Mouse (Mus musculus) forebrain, embryonic 15.5 days (tissue): ENCODE measurements around the gene Pdzrn3. TPM values are rescaled to one million over a fixed set of nuclear protein-coding genes. Genes with fewer than 3 reads are reported as not detected.

ENCODE experiments used
- ATAC-seq: fragments of 200-750 bp; cut with Nextera tagmentation; replicated peaks from 2 replicates; pipeline ENCODE4 v1.8.0; 2017; ENCODE audit warnings: mild to moderate bottlenecking, moderate TSS enrichment, moderate library complexity
- H3K27ac ChIP-seq: fragments of 300-500 bp; sonication (generic); replicated peaks from 2 replicates; pipeline ENCODE4 v1.5.1; 2015; ENCODE audit warnings: mild to moderate bottlenecking, inconsistent platforms
- H3K27me3 ChIP-seq: fragments of 300-500 bp; sonication (generic); 2 replicates; pipeline ENCODE4 v1.6.1; 2015; ENCODE audit warnings: inconsistent platforms
- H3K36me3 ChIP-seq: fragments of 300-500 bp; sonication (generic); 2 replicates; pipeline ENCODE4 v1.6.1; 2015; ENCODE audit warnings: mild to moderate bottlenecking, inconsistent platforms
- H3K4me1 ChIP-seq: fragments of 300-500 bp; sonication (generic); 2 replicates; pipeline ENCODE4 v1.6.1; 2015; ENCODE audit warnings: inconsistent platforms
- H3K4me2 ChIP-seq: fragments of 300-500 bp; sonication (generic); replicated peaks from 2 replicates; pipeline ENCODE4 v1.6.1; 2015; ENCODE audit warnings: mild to moderate bottlenecking, inconsistent platforms
- H3K4me3 ChIP-seq: fragments of 300-500 bp; sonication (generic); 2 replicates; pipeline ENCODE4 v1.5.1; 2015; ENCODE audit warnings: mild to moderate bottlenecking, inconsistent platforms
- H3K9ac ChIP-seq: fragments of 300-500 bp; sonication (generic); replicated peaks from 2 replicates; pipeline ENCODE4 v1.6.1; 2015; ENCODE audit warnings: mild to moderate bottlenecking, inconsistent platforms
- H3K9me3 ChIP-seq: fragments of 300-500 bp; sonication (generic); 2 replicates; pipeline ENCODE4 v1.6.1; 2016; ENCODE audit warnings: inconsistent platforms
- WGBS: fragments of 180-500 bp; shearing (Covaris S2); methylation state at CpG from one replicate; pipeline ENCODE4 v1.1.7; 2015; ENCODE audit warnings: mixed read lengths; 5-methylcytosine and 5-hydroxymethylcytosine counted together
- polyA plus RNA-seq: library from polyadenylated mRNA; unstranded; fragments of >200 nt; fragmentation: Nextera tagmentation; extraction: Ambion mirVana; gene quantifications from 2 replicates; pipeline ENCODE4 v1.2.1, GENCODE M21; 2015

Gene Pdzrn3
- polyA plus RNA-seq, 1 experiment from 2014 or later, result 21.9 TPM

DNA sequence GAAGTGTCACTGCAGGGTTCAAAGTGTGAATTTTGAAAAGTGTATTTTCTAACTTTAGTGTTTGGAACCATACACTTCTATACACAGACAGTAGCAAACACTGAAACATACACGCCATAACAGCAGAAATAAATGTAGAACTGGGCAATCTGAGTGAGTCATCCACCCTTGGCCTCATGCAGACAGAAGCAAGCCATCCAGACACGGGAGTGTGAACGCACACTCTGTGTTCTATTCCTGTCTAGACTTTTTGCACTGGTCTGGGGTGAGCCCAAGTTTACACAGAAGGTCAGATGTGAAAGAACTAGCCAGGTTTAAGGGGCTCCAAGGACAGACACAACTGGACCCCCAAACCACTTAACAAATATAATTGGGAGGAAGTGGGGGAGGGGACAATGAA is 57.3 kb downstream of the Pdzrn3 start:
- no peak overlapping the region for H3K27ac ChIP-seq
- H3K27me3 ChIP-seq, result no peaks in the 10 kb centered on the region
- no peaks in the 10 kb centered on the region for H3K9me3 ChIP-seq
- no peaks in the 10 kb centered on the region for H3K36me3 ChIP-seq
- WGBS, result 88% methylated on average over 3 of the region's 3 CpGs
- no peak overlapping the region for H3K4me2 ChIP-seq
- no peaks in the 10 kb centered on the region for H3K4me1 ChIP-seq
- no peak overlapping the region for H3K9ac ChIP-seq
- no peak overlapping the region for H3K4me3 ChIP-seq
- ATAC-seq, result no peak

DNA sequence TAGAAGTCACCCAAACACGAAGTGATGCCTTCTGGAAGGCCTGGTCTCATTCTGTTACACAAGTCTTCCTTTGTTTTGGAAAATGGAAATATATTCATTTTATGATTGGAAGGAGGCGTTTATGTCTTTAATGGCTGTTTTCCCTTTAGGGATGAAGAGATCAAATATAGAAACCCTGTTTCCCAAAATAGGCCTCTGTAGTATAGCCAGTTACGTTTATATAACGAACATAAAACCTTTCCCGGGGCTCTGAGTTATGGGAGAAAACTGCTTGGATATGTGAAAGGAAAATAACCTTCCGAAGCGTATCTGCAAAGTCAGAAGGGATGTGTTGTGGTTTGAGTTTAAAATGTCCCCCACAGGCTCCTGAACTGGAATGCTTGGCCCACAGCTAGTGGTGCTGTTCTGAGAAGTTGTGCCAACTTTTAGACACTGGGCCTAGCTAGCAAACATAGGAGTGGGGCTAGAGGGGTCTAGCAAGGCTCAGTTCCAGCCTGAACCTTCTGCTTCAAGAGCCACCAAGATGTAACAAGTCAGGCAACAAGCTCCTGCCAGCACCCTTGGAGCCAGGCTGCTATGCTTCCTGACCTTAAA is 58.2 kb downstream of the Pdzrn3 start:
- Histone ChIP-seq H3K27ac (no peak overlapping the region), H3K27me3 (no peaks in the 10 kb centered on the region), H3K36me3 (no peaks in the 10 kb centered on the region), H3K4me1 (no peaks in the 10 kb centered on the region), H3K4me2 (no peak overlapping the region), H3K9me3 (no peaks in the 10 kb centered on the region), H3K4me3 (no peak overlapping the region), H3K9ac (no peak overlapping the region)
- no peak for ATAC-seq
- WGBS, result 85% methylated on average over 7 of the region's 7 CpGs

- H3K4me2 ChIP-seq, result no peak overlapping the region
- no peak for ATAC-seq
- H3K27me3 ChIP-seq, result no peaks in the 10 kb centered on the region
- H3K27ac ChIP-seq, result no peak overlapping the region
- whole genome bisulfite sequencing, result 35% methylated on average over 6 of the region's 6 CpGs
- no peak overlapping the region for H3K4me3 ChIP-seq
- H3K9me3 ChIP-seq, result no peaks in the 10 kb centered on the region
- no peaks in the 10 kb centered on the region for H3K4me1 ChIP-seq
- H3K9ac ChIP-seq, result no peak overlapping the region
- H3K36me3 ChIP-seq, result no peaks in the 10 kb centered on the region
Measured at GRCm38 (mm10) chr6:101318530-101318929, 59.2 kb downstream of the Pdzrn3 start.

GRCm38 (mm10) chr6:101311446-101311845 is 66.3 kb downstream of the Pdzrn3 start:
- no peaks in the 10 kb centered on the region for H3K9me3 ChIP-seq
- WGBS, result 37% methylated on average over 6 of the region's 6 CpGs
- no peak overlapping the region for H3K27ac ChIP-seq
- 0 out of 2 replicates have a peak, but pooled peaks cover 4% of the 10 kb centered on the region for H3K27me3 ChIP-seq
- no peak overlapping the region for H3K9ac ChIP-seq
- no peak for ATAC-seq
- no peaks in the 10 kb centered on the region for H3K36me3 ChIP-seq
- no peak overlapping the region for H3K4me3 ChIP-seq
- peaks cover 16% of the 10 kb centered on the region for H3K4me1 ChIP-seq
- no peak overlapping the region for H3K4me2 ChIP-seq

- H3K27ac ChIP-seq, result no peak overlapping the region
- no peak overlapping the region for H3K4me3 ChIP-seq
- H3K4me2 ChIP-seq, result no peak overlapping the region
- no peak for ATAC-seq
- H3K9ac ChIP-seq, result no peak overlapping the region
- no peaks in the 10 kb centered on the region for H3K9me3 ChIP-seq
- no peaks in the 10 kb centered on the region for H3K36me3 ChIP-seq
- peaks cover 16% of the 10 kb centered on the region for H3K4me1 ChIP-seq
- 0 out of 2 replicates have a peak, but pooled peaks cover 4% of the 10 kb centered on the region for H3K27me3 ChIP-seq
- WGBS, result 83% methylated on average over 9 of the region's 9 CpGs
Measured at GRCm38 (mm10) chr6:101310491-101310890, 67.2 kb downstream of the Pdzrn3 start.

DNA sequence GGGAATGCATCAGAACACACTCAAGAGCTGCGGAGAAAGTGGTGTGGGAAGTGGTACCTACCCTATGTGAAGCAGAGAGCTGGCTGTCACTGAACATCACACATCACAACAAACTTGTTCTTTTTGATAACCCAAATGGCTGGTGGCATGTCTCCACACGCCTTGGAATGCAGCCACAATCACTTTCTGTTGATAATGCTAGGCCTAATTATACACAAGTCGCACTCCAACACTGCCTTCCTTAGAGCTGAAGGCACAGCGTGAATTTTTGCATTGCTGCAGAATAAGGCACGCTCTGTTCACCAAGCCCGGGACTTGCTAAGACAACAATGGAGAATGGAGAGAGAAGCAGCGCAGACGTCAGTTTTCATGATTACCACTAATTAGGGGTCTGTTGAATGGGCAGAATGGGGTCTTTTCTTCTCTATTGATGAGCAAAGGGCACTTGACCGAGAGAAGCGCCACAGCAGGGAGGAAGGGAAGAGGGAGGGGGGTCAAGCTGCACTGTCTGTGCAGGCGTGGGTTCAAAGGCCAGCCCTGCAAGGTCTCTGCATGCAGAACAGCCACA is 69.6 kb downstream of the Pdzrn3 start:
- Histone ChIP-seq H3K4me2 (peak overlapping the region; percentile 15; the same call in 1 of the 2 replicates), H3K4me1 (peaks cover 16% of the 10 kb centered on the region), H3K9me3 (no peaks in the 10 kb centered on the region), H3K9ac (no peak overlapping the region), H3K4me3 (no peak overlapping the region), H3K27ac (peak overlapping the region; percentile 59), H3K36me3 (no peaks in the 10 kb centered on the region), H3K27me3 (no peaks in the 10 kb centered on the region)
- 4% methylated on average over 11 of the region's 11 CpGs for WGBS
- ATAC-seq, result peak; percentile 93

DNA sequence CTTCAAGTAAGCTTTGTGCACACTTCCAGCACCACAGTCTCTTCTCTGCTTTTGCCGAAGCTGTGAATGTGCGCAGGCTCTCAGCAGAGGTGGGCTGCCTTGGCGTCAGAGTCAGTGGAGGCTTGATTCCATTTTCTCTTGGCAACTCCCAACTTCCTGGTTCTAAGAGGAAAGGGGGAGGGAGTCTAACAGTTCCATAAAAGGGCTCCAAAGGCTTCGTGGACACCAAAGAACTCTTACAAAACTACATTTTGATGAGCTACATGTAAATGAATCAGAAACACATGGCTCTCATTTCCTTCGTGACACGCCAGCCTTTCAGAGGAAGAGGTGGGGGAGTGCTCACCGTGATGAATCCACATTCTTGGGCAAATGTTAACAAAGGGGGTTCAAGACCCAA is 70.9 kb downstream of the Pdzrn3 start:
- ATAC-seq, result no peak
- H3K9me3 ChIP-seq, result no peaks in the 10 kb centered on the region
- no peak overlapping the region for H3K4me2 ChIP-seq
- no peaks in the 10 kb centered on the region for H3K27me3 ChIP-seq
- 58% methylated on average over 7 of the region's 7 CpGs for whole genome bisulfite sequencing
- no peak overlapping the region for H3K9ac ChIP-seq
- H3K27ac ChIP-seq, result no peak overlapping the region
- H3K36me3 ChIP-seq, result no peaks in the 10 kb centered on the region
- no peak overlapping the region for H3K4me3 ChIP-seq
- peaks cover 16% of the 10 kb centered on the region for H3K4me1 ChIP-seq

DNA sequence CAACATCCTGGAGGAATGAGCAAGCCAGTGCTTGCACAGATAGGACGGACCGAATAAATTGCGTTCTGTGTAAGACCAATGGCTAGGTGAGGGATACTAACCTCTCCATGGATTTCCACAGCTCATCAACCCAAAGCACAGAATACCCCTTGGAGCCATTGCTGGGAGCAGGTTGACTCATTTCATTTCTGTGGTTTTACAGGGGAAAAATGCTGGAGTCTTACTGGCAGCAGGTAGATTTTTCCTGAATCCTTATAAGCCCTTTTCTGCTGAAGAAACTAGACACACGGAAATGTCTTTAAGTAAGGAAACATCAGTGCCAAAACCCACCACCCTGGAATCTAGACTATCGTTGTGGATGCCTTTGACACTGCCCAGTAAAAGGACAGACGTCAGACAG is 72.2 kb downstream of the Pdzrn3 start:
- no peak overlapping the region for H3K9ac ChIP-seq
- WGBS, result 91% methylated on average over 6 of the region's 6 CpGs
- no peak overlapping the region for H3K4me2 ChIP-seq
- no peak for ATAC-seq
- H3K27ac ChIP-seq, result no peak overlapping the region
- no peaks in the 10 kb centered on the region for H3K36me3 ChIP-seq
- no peak overlapping the region for H3K4me3 ChIP-seq
- H3K4me1 ChIP-seq, result peaks cover 16% of the 10 kb centered on the region
- H3K27me3 ChIP-seq, result no peaks in the 10 kb centered on the region
- H3K9me3 ChIP-seq, result no peaks in the 10 kb centered on the region

DNA sequence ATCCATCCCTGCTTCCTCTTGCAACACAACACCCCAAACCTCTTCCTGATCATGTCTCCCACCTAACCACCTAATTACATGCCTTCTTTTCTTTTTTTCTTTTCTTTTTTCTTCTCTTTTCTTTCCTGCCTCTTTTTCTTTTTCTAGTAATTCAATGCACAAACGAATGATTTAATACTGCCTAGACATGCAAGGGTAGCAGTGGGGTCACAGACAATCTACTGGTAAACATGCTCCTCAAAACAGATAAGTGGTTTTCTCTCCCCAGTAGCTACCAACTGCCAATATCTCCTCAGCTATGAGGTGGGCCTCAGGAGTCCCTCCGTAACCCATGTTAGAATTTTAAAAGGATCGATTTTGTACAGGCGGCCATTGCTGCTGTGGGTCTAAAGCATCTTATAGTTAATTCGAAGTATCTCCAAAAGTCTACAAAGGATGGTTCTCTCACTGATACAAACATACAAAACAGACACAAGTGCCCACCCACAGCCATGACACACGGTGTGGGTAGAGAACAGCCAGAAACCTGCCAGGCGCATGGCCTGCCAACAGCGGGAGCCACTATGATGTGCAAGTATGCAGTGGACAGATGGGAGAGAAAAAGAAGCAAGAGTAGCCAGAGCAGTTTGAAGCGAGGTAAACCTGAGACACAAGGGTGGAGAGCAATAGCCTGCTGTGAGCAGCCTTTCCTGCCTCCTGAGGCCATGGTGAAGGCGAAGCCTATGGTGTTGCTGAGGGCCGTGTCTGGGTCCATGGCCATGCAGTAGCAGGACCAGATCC is 73.5 kb downstream of the Pdzrn3 start:
- no peak overlapping the region for H3K27ac ChIP-seq
- no peaks in the 10 kb centered on the region for H3K27me3 ChIP-seq
- ATAC-seq, result no peak
- WGBS, result 87% methylated on average over 11 of the region's 11 CpGs
- no peak overlapping the region for H3K9ac ChIP-seq
- H3K4me2 ChIP-seq, result no peak overlapping the region
- peaks cover 16% of the 10 kb centered on the region for H3K4me1 ChIP-seq
- no peaks in the 10 kb centered on the region for H3K36me3 ChIP-seq
- no peaks in the 10 kb centered on the region for H3K9me3 ChIP-seq
- H3K4me3 ChIP-seq, result no peak overlapping the region

GRCm38 (mm10) chr6:101303501-101303900 is 74.2 kb downstream of the Pdzrn3 start:
- 97% methylated on average over 1 of the region's 1 CpGs for WGBS

GRCm38 (mm10) chr6:101301154-101301553 is 76.5 kb downstream of the Pdzrn3 start:
- H3K4me3 ChIP-seq, result no peak overlapping the region
- no peaks in the 10 kb centered on the region for H3K4me1 ChIP-seq
- WGBS, result 86% methylated on average over 8 of the region's 8 CpGs
- no peak overlapping the region for H3K4me2 ChIP-seq
- no peak overlapping the region for H3K27ac ChIP-seq
- H3K9ac ChIP-seq, result no peak overlapping the region
- no peak for ATAC-seq
- H3K9me3 ChIP-seq, result no peaks in the 10 kb centered on the region
- no peaks in the 10 kb centered on the region for H3K27me3 ChIP-seq
- no peaks in the 10 kb centered on the region for H3K36me3 ChIP-seq

More at GRCm38 (mm10) chr6:101303501-101303900, 74.2 kb downstream of the Pdzrn3 start:
- no peak for ATAC-seq
- no peak overlapping the region for H3K9ac ChIP-seq
- H3K4me2 ChIP-seq, result no peak overlapping the region
- no peaks in the 10 kb centered on the region for H3K9me3 ChIP-seq
- peaks cover 13% of the 10 kb centered on the region for H3K4me1 ChIP-seq
- no peak overlapping the region for H3K27ac ChIP-seq
- no peaks in the 10 kb centered on the region for H3K36me3 ChIP-seq
- H3K4me3 ChIP-seq, result no peak overlapping the region
- no peaks in the 10 kb centered on the region for H3K27me3 ChIP-seq

DNA sequence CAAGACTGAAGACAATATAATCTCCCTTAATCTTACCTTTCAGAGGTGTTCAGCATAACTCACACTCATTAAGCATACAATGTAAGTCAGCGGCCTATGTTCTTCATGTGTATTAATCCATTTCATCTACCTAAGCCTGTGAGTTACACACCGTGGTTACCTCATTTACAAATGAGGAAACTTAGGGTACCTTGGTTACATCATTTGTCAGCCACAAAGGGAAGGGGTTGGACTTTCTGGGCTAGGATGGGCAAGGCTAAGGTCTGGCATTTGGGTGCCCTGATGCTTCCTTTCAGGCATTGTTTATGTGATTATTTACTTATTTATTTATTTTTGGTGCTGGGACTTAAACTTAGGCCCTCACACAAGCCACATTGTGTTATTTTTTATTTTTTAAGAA is 78.3 kb downstream of the Pdzrn3 start:
- H3K27me3 ChIP-seq, result no peaks in the 10 kb centered on the region
- H3K9me3 ChIP-seq, result no peaks in the 10 kb centered on the region
- H3K36me3 ChIP-seq, result no peaks in the 10 kb centered on the region
- no peak overlapping the region for H3K4me3 ChIP-seq
- 93% methylated on average over 2 of the region's 2 CpGs for WGBS
- H3K4me2 ChIP-seq, result no peak overlapping the region
- H3K4me1 ChIP-seq, result no peaks in the 10 kb centered on the region
- ATAC-seq, result no peak
- no peak overlapping the region for H3K27ac ChIP-seq
- no peak overlapping the region for H3K9ac ChIP-seq
